Mouse (Mus musculus) adipose tissue, adult 10 weeks (tissue): ENCODE data around the gene Lrrc73. TPM values are rescaled to one million over a fixed set of nuclear protein-coding genes. Genes with fewer than 3 reads are reported as not detected.

Experiments used
- polyA plus RNA-seq: library from polyadenylated mRNA; stranded (reverse); fragments of 350-450 nt; fragmentation: Illumina TruSeq; extraction: RNeasy Lipid Tissue Mini Kit (QIAGEN cat#74804); gene quantifications from one replicate; pipeline ENCODE4 v1.2.3, GENCODE M21; 2014; ENCODE audit warnings: low read depth, low replicate concordance

The Lrrc73 gene
- polyA plus RNA-seq = 2.0 TPM

GRCm38 (mm10) chr17:46253452-46254084, at the start of gene Lrrc73:
Gene Lrrc73 (plus strand): TSS chr17:46253531.

DNA sequence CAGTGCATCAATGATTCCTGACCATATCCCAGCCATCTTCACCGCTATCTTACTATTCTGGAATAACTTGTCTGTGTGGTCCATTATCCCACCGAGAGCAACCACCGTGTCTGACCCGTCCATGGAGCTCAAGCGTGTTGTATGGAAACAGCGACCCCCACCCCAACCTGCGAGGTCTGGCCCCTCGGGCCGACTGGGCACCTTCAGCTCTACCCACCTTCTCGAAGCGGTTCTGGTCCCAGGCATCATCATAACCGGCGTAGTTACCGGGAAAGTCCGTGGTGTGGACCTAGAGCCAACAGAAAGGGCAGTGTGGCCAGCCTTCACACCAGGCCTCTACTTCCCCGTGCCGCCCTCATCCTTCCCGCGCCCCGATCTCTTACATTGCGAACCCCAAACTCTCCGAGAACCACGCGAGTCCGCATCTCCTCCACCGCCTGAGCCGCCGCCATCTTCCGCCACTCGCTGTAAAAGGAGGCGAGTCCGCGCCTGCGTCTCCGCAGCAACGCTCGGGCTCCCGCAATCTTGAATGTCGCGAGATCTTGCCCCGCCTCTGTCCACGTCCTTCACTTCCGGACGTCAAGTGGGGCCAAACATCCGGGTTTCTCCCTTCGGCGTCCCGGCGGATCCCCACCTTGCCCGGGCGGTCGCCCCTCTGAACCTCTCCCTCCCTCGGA, 5.7 kb upstream of the Lrrc73 start, which contains the start of the genes Polr1c and Yipf3:
Gene Polr1c, minus strand, starts transcription at position 543 of the 677 bp plus-strand sequence.
Gene Yipf3, plus strand, starts transcription at position 569 of the 677 bp plus-strand sequence.

GRCm38 (mm10) chr17:46282483-46283123, 29.3 kb downstream of the Lrrc73 start, which contains the start of gene Tjap1:
Gene Tjap1 (minus strand): TSS chr17:46283026.

DNA sequence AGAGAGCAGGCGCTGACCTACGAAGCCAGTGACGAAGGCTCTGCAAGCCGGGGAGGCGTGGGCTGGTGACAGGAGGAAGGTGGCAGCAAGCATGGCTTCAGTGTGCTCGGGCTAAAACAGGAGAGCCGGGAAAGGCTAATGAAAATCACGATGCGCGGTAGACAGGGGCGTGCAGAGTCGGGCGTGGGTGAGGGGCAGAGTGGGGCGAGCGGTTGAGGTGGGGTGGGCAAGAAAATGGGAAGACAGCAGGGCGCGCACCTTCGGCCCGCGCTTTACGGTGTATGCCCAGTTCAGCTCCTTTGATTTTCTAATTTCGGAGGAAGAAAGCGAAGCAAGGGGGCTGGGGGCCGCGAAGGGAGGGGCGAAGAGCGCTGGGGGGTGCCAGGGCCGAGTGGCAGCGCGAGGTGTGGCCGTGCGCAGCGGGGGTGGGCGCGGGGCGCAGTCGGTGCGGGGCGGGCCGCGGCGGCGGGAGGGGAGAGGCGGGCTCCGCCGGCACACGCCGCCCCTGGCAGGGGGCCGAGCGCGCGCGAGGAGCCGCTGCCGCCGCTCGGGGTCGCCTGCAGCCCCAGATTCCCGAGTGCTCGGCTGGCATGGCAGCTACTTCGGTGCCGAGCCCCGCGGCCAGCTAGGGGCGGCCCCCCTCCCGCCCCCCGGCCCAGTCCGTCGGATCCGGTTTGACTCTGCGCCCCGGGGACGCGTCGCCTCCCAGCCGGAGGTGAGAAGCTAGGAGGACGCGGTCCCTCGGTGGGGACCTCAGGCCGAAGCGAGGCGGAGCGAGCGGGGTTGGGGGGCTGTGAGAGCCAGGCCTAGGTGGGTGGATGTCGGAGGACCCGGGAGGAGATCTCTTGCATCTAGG, 44.3 kb downstream of the Lrrc73 start, which contains the start of gene Dlk2:
Gene Dlk2, plus strand, starts transcription at position 58 of the 856 bp plus-strand sequence.

Other genes starting within 250 kb of the Lrrc73 start
- 205 TPM for gene Vegfa, start 221.2 kb upstream of the Lrrc73 start, polyA plus RNA-seq
- 58.4 TPM for gene Mrps18a, start 142.5 kb upstream of the Lrrc73 start, polyA plus RNA-seq
- gene Rsph9, start 109.3 kb upstream of the Lrrc73 start, polyA plus RNA-seq = 9.6 TPM
- 16.1 TPM for gene Mad2l1bp, start 100.0 kb upstream of the Lrrc73 start, polyA plus RNA-seq
- 84.3 TPM for gene Gtpbp2, start 92.5 kb upstream of the Lrrc73 start, polyA plus RNA-seq
- gene Polh, start 50.9 kb upstream of the Lrrc73 start, polyA plus RNA-seq = 7.0 TPM
- gene Xpo5, start 50.7 kb upstream of the Lrrc73 start, polyA plus RNA-seq = 38.0 TPM
- gene Polr1c, start 5.5 kb upstream of the Lrrc73 start, polyA plus RNA-seq = 43.5 TPM
- 74.0 TPM for gene Yipf3, start 5.5 kb upstream of the Lrrc73 start, polyA plus RNA-seq
- gene Tjap1, start 29.5 kb downstream of the Lrrc73 start, polyA plus RNA-seq = 23.2 TPM
- 2.8 TPM for gene Dlk2, start 43.9 kb downstream of the Lrrc73 start, polyA plus RNA-seq
- gene Abcc10, start 74.8 kb downstream of the Lrrc73 start, polyA plus RNA-seq = 6.6 TPM
- 18.1 TPM for gene Zfp318, start 130.2 kb downstream of the Lrrc73 start, polyA plus RNA-seq
- gene Crip3, start 175.4 kb downstream of the Lrrc73 start, polyA plus RNA-seq = 1.2 TPM
- gene Slc22a7, start 184.9 kb downstream of the Lrrc73 start, polyA plus RNA-seq = not detected
- gene Ttbk1, start 234.1 kb downstream of the Lrrc73 start, polyA plus RNA-seq = 2.0 TPM
- gene Dnph1, start 243.2 kb downstream of the Lrrc73 start, polyA plus RNA-seq = 4.1 TPM